Mouse (Mus musculus): ENCODE data around the gene Rbl1.

- TF ChIP-seq CTCF (IDR thresholded peaks at IDR 0.05) (no peak), POLR2A (IDR thresholded peaks at IDR 0.05; ENCODE audit: insufficient read depth, low read depth, low read length) (no peak), EP300 (IDR thresholded peaks at IDR 0.05; ENCODE audit: insufficient read depth, low read depth, low read length) (no peak)
Measured at GRCm38 (mm10) chr2:157125246-157125645, 79.1 kb downstream of the Rbl1 start.
